Mouse (Mus musculus) erythroblast, embryonic 14.5 days (primary cell): Measurements from ENCODE around the gene Olfr1402.

Experiments
- GATA1 ChIP-seq: IDR thresholded peaks from 2 replicates; pipeline ENCODE4 v1.6.1; 2012; ENCODE audit warnings: low read length, inconsistent platforms, mixed read lengths
- TAL1 ChIP-seq: IDR thresholded peaks from 3 replicates; pipeline ENCODE4 v1.6.1; 2012; ENCODE audit warnings: low read length, inconsistent platforms, mixed read lengths

DNA sequence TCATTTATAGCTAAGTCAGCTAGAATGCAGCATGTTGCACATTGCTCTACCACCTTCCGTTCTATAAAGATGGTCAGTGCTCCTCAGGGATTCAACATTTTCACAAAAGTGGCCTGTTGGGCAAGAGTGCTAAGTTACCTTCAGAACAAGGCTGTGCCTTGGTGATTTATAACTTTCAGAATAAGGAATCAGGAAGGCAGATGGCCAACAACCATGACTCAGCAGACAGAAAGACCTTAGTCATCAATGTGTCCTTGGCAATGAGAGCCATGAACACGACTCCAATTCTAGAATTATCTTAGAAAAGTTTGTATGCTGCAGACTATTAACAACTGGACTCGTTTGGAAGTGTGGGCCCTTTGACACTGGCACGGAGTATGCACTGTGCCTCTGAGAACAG lies 33.5 kb upstream of the Olfr1402 start:
- TF ChIP-seq TAL1 (no peak), GATA1 (no peak)
